Mouse (Mus musculus) heart, postnatal 0 days (tissue): ENCODE measurements around the gene Mgrn1. TPM values are rescaled to one million over a fixed set of nuclear protein-coding genes. Genes with fewer than 3 reads are reported as not detected.

ENCODE experiments used
- ATAC-seq: fragments of 200-750 bp; cut with Nextera tagmentation; 2 replicates; pipeline ENCODE4 v1.8.0; 2017; ENCODE audit warnings: low read depth, moderate number of reproducible peaks, moderate library complexity; ENCODE audit not compliant: insufficient read depth
- DNase-seq: peaks from one replicate; pipeline ENCODE4 v3.0.0-alpha.2; 2016; ENCODE audit warnings: low spot score
- H3K27ac ChIP-seq: fragments of 300-500 bp; sonication (generic); 2 replicates; pipeline ENCODE4 v1.5.1; 2014; ENCODE audit warnings: low read depth, mild to moderate bottlenecking
- H3K27me3 ChIP-seq: fragments of 300-500 bp; sonication (generic); 2 replicates; pipeline ENCODE4 v1.6.1; 2014; ENCODE audit warnings: low read length, mixed read lengths; ENCODE audit not compliant: control insufficient read depth, insufficient read depth
- H3K36me3 ChIP-seq: fragments of 300-500 bp; sonication (generic); replicated peaks from 2 replicates; pipeline ENCODE4 v1.6.1; 2014; ENCODE audit warnings: low read length, mixed read lengths; ENCODE audit not compliant: control insufficient read depth, insufficient read depth
- H3K4me1 ChIP-seq: fragments of 300-500 bp; sonication (generic); 2 replicates; pipeline ENCODE4 v1.6.1; 2014; ENCODE audit warnings: antibody characterized with exemption; ENCODE audit not compliant: control insufficient read depth, insufficient read depth
- H3K4me2 ChIP-seq: fragments of 300-500 bp; sonication (generic); 2 replicates; pipeline ENCODE4 v1.6.1; 2014; ENCODE audit warnings: low read depth, mild to moderate bottlenecking, low read length, moderate library complexity
- H3K4me3 ChIP-seq: fragments of 300-500 bp; sonication (generic); 2 replicates; pipeline ENCODE4 v1.5.1; 2014; ENCODE audit warnings: low read depth, low read length
- H3K9ac ChIP-seq: fragments of 300-500 bp; sonication (generic); replicated peaks from 2 replicates; pipeline ENCODE4 v1.6.1; 2014; ENCODE audit warnings: low read depth, low read length, mixed read lengths
- H3K9me3 ChIP-seq: fragments of 300-500 bp; sonication (generic); replicated peaks from 2 replicates; pipeline ENCODE4 v1.6.1; 2016; ENCODE audit warnings: low read length; ENCODE audit not compliant: control insufficient read depth
- CTCF ChIP-seq: IDR thresholded peaks from 2 replicates; pipeline ENCODE4 v1.5.1; 2016; ENCODE audit warnings: antibody characterized with exemption, control low read depth, low read depth
- EP300 ChIP-seq: IDR thresholded peaks from 2 replicates; pipeline ENCODE4 v1.6.1; 2016; ENCODE audit warnings: antibody characterized with exemption, low read depth
- WGBS: fragments of 180-500 bp; shearing (Covaris S2); extraction: QIAGEN DNeasy Blood & Tissue Kit; methylation state at CpG from one replicate; pipeline ENCODE4 v1.1.7; 2014; 5-methylcytosine and 5-hydroxymethylcytosine counted together
- polyA plus RNA-seq: library from polyadenylated mRNA; unstranded; fragments of >200 nt; fragmentation: Nextera tagmentation; extraction: Ambion mirVana; gene quantifications from 2 replicates; pipeline ENCODE4 v1.2.1, GENCODE M21; 2015
- total RNA-seq: library from RNA; depleted of rRNA; stranded (reverse); fragments of >200 nt; gene quantifications from 2 replicates; pipeline ENCODE4 v1.2.3, GENCODE M21; 2014; ENCODE audit warnings: low replicate concordance

Mgrn1 gene
- total and polyA plus RNA-seq, 2 experiments from 2014 or later, result 159 to 223 TPM

GRCm38 (mm10) chr16:4915931-4916330 lies 29.9 kb downstream of the Mgrn1 start:
- ATAC-seq (no peak), DNase-seq (no peak)
- 25% methylated on average over 3 of the region's 3 CpGs for WGBS
- no peak overlapping the region for H3K27ac ChIP-seq
- no peak overlapping the region for H3K4me2 ChIP-seq
- peaks cover 4% of the 10 kb centered on the region; the same call in 1 of the 2 replicates for H3K4me1 ChIP-seq
- H3K36me3 ChIP-seq, result peaks cover 67% of the 10 kb centered on the region
- no peak for TF ChIP-seq CTCF
- no peak for TF ChIP-seq EP300
- H3K4me3 ChIP-seq, result no peak overlapping the region
- H3K27me3 ChIP-seq, result no peaks in the 10 kb centered on the region
- no peak overlapping the region for H3K9ac ChIP-seq
- H3K9me3 ChIP-seq, result no peaks in the 10 kb centered on the region

DNA sequence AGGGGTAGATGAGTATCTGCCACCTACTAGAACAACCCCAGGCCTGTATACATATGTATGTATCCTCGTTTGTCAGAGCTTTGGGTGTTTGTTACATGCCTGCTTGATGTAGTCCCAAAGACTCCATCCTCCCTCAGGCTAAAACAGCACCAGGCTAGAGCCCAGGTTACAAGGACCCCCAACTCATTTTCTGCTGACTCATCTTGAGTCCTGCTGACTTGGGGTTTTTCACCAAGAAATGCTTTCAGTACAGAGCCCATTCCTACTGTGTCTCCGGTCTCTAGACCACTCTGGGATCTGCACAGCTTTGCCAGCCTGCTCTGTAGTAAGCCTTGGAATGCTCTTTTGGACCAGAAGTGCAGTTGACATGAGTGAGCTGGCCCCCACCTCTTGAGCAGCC lies 30.6 kb downstream of the Mgrn1 start:
- Histone ChIP-seq H3K9ac (no peak overlapping the region), H3K4me2 (no peak overlapping the region), H3K4me3 (no peak overlapping the region), H3K36me3 (peaks cover 63% of the 10 kb centered on the region), H3K27ac (no peak overlapping the region), H3K9me3 (no peaks in the 10 kb centered on the region), H3K27me3 (no peaks in the 10 kb centered on the region), H3K4me1 (peaks cover 4% of the 10 kb centered on the region; the same call in 1 of the 2 replicates)
- WGBS, result 84% methylated on average over 2 of the region's 2 CpGs
- TF ChIP-seq CTCF (no peak), EP300 (no peak)
- no peak for DNase-seq
- ATAC-seq, result no peak

DNA sequence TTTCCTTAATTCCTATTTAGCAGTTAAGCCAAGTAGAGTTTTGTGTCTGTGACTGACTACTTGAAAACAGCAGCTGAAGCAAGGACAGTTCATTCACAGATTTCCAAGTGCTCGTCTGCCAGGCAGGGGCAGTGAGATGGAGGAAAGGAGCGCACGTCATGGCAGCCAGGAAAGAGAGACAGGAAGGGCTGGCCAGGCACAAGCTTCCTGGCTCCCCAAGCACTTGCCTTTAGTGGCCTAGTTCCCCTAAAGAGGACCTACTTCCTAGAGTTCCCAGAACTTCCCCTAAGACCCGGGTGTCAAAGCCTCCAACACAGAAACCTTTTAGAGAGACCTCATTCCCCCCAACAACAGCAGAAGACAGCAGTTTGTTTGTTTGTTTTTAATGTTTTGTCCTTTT lies 34.5 kb downstream of the Mgrn1 start:
- Histone ChIP-seq H3K4me1 (no peaks in the 10 kb centered on the region), H3K27me3 (no peaks in the 10 kb centered on the region), H3K9me3 (no peaks in the 10 kb centered on the region), H3K36me3 (peaks cover 80% of the 10 kb centered on the region), H3K4me3 (no peak overlapping the region), H3K9ac (no peak overlapping the region), H3K4me2 (no peak overlapping the region), H3K27ac (peak overlapping the region; percentile 56)
- TF ChIP-seq CTCF, result no peak
- no peak for TF ChIP-seq EP300
- DNase-seq (no peak), ATAC-seq (no peak)
- WGBS, result 62% methylated on average over 4 of the region's 4 CpGs

GRCm38 (mm10) chr16:4922481-4922880 lies 36.4 kb downstream of the Mgrn1 start:
- Histone ChIP-seq H3K27ac (no peak overlapping the region), H3K27me3 (no peaks in the 10 kb centered on the region), H3K9ac (no peak overlapping the region), H3K4me2 (no peak overlapping the region), H3K4me3 (no peak overlapping the region), H3K4me1 (no peaks in the 10 kb centered on the region), H3K9me3 (no peaks in the 10 kb centered on the region), H3K36me3 (peaks cover 84% of the 10 kb centered on the region)
- ATAC-seq (no peak), DNase-seq (no peak)
- TF ChIP-seq EP300 (no peak), CTCF (no peak)
- 87% methylated on average over 6 of the region's 6 CpGs for WGBS

DNA sequence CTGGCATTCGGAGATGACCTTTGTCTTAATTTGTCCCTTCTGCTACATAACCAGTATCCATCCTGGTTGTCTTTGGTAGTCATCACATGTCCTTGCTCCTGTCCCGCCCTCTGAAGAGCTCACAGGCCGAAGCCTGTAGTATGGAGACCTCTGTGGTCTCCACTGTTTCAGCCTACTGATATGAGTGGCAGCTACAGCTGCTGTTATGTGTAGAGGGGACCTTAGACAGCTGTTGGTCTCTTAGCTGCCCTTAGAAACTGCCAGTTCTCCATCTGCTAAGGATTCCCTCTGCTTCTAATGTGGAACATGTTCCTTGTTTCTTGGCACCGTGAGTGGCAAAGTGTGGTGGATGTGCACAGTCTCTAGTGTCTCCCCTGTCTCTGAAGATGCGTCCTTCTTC lies 37.9 kb downstream of the Mgrn1 start:
- WGBS, result 90% methylated on average over 5 of the region's 5 CpGs
- Histone ChIP-seq H3K4me2 (no peak overlapping the region), H3K4me3 (no peak overlapping the region), H3K9ac (no peak overlapping the region), H3K4me1 (no peaks in the 10 kb centered on the region), H3K27ac (no peak overlapping the region), H3K36me3 (peaks cover 87% of the 10 kb centered on the region), H3K9me3 (no peaks in the 10 kb centered on the region), H3K27me3 (no peaks in the 10 kb centered on the region)
- DNase-seq (no peak), ATAC-seq (no peak)
- TF ChIP-seq CTCF, result no peak
- TF ChIP-seq EP300, result no peak

DNA sequence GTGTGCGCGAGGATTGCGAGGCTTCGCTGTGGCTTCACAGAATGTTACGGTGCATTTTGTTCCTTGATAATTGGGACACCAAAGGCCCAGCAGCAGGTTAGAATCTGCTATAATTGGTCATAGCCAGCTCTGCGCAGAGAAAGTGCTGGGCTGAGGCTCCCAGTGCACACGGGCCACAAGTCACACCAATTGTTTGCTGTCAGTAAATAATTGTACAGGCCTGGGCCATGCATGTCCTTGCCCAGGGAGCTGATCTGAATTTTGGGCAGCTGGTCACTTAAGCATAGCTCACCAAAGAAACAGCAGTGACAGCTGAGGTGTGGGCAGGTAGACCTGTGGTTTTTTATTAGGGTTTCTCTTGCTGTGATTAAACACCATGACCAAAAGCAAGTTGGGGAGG lies 41.9 kb downstream of the Mgrn1 start:
- Histone ChIP-seq H3K36me3 (peaks cover 98% of the 10 kb centered on the region), H3K4me1 (no peaks in the 10 kb centered on the region), H3K27me3 (no peaks in the 10 kb centered on the region), H3K4me3 (no peak overlapping the region), H3K9ac (no peak overlapping the region), H3K27ac (no peak overlapping the region), H3K4me2 (no peak overlapping the region), H3K9me3 (no peaks in the 10 kb centered on the region)
- ATAC-seq (no peak), DNase-seq (no peak)
- TF ChIP-seq EP300 (no peak), CTCF (no peak)
- 89% methylated on average over 7 of the region's 7 CpGs for WGBS
